ENCODE assay signal across 9 mouse cellular contexts in the genomic region with DNA sequence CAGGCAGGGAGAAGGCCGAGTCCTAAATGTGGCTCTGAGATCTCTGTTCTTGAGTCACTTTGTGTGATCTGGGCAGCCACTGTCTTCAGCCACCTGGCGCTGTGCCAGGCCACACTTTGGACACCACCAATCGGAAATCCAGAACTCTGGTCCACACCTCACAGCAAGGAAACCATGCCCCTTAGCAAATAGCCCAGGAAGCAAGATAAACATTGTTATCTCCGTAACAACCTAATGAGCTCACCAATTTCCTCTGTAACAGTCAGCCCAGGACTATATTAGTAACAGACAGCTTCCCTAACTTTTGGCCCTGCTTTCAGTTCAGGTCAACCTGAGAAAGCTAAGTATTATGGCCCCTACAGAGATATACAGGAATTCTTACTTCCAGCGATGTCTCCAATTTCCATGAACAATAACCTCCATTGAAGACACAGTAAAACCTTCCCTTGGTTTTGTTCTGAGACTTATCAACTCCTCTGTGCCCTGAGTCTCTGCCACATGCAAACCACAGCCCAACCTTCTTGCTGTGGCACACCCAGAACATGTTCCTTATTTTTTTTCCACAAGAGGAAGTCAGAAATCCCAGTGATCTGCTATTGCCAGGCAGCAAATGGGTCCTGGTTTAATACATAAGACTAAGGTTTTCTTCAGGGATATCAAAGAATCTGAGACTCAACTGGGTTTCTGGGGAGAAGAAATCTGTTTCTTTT. TPM values are rescaled to one million over a fixed set of nuclear protein-coding genes. Genes with fewer than 3 reads are reported as not detected.
DNase-seq lines count a peak whose midpoint lies in the region; ATAC-seq and TF ChIP-seq lines count a peak whose summit lies in the region.
"Had no signal": no experiment of that assay in that cellular context is flagged by ENCODE, and none has a peak within 500 bp of the region (broad histone marks: within the 10 kb centered on the region; RNA-seq: fewer than 3 reads in every experiment).

No protein-coding gene starts in this region.

- TF ChIP-seq POLR2A in liver, adult 2 months (IDR thresholded peaks at IDR 0.05; ENCODE audit: extremely low read depth, insufficient read depth, low read length) = no peak

- H3K4me1 ChIP-seq in liver, adult 2 months (ENCODE audit: control insufficient read depth, insufficient read depth, low read length) = peaks cover 17% of the 10 kb centered on the region
- H3K4me1 ChIP-seq in midbrain, embryonic 16.5 days (ENCODE audit: control insufficient read depth, insufficient read depth, low read length) = no peaks in the 10 kb centered on the region
- H3K4me1 ChIP-seq: forebrain, embryonic 13.5 days had no signal

- no peaks in the 10 kb centered on the region for H3K27me3 ChIP-seq in liver, adult 2 months (ENCODE audit: control insufficient read depth, insufficient read depth, low read length)
- H3K27me3 ChIP-seq in midbrain, embryonic 16.5 days (ENCODE audit: control insufficient read depth, insufficient read depth, low read depth, low read length) = no peaks in the 10 kb centered on the region
- H3K27me3 ChIP-seq: forebrain, embryonic 13.5 days had no signal

- no peak for TF ChIP-seq CTCF in liver, adult 2 months (IDR thresholded peaks at IDR 0.05; ENCODE audit: low read depth, low read length)

- 7% methylated on average over 5 of the region's 5 CpGs for WGBS in liver, adult 2 months
- 82% methylated on average over 5 of the region's 5 CpGs for WGBS in midbrain, embryonic 16.5 days

- no peak overlapping the region for H3K4me2 ChIP-seq in midbrain, embryonic 16.5 days (ENCODE audit: low read length)
- H3K4me2 ChIP-seq: forebrain, embryonic 13.5 days had no signal

- H3K9ac ChIP-seq in liver, adult 2 months (ENCODE audit: low read depth, low read length) = peak overlapping the region; percentile 55; the same call in 1 of the 2 replicates
- no peak overlapping the region for H3K9ac ChIP-seq in midbrain, embryonic 16.5 days (ENCODE audit: low read depth, low read length)
- H3K9ac ChIP-seq: forebrain, embryonic 13.5 days had no signal

- no peak overlapping the region for H3K4me3 ChIP-seq in liver, adult 2 months (ENCODE audit: insufficient read depth, low read depth, low read length)
- H3K4me3 ChIP-seq in midbrain, embryonic 16.5 days (ENCODE audit: low read depth, low read length) = no peak overlapping the region
- H3K4me3 ChIP-seq: forebrain, embryonic 13.5 days had no signal

- peaks cover 10% of the 10 kb centered on the region; the same call in 1 of the 2 replicates for H3K36me3 ChIP-seq in liver, adult 2 months (ENCODE audit: control insufficient read depth, insufficient read depth, low read length)
- H3K36me3 ChIP-seq in midbrain, embryonic 16.5 days (ENCODE audit: control insufficient read depth, insufficient read depth, low read length) = no peaks in the 10 kb centered on the region

- H3K27ac ChIP-seq in liver, adult 2 months (replicated peaks; ENCODE audit: insufficient read depth, low read depth, low read length) = peak overlapping the region; percentile 14
- H3K27ac ChIP-seq in midbrain, embryonic 16.5 days (ENCODE audit: low read length) = no peak overlapping the region
- H3K27ac ChIP-seq: forebrain, embryonic 13.5 days had no signal

- H3K9me3 ChIP-seq in midbrain, embryonic 16.5 days (replicated peaks; ENCODE audit: control insufficient read depth, low read length, poor library complexity, severe bottlenecking) = no peaks in the 10 kb centered on the region
- H3K9me3 ChIP-seq: forebrain, embryonic 13.5 days had no signal

- peak; percentile 51 to 61 for DNase-seq in kidney, postnatal 25 days
- no peak for DNase-seq in kidney, adult 8-10 months
- DNase-seq in heart, adult 18-20 months = peak; percentile 64 to 81
- peak; percentile 94 for DNase-seq in liver, adult 2 months (ENCODE audit: extremely low read depth, low read depth, low spot score)
- peak; percentile 68 for DNase-seq in skeletal muscle tissue, adult 2 months (ENCODE audit: low read depth, low spot score)
- DNase-seq in spleen, postnatal 10 days (ENCODE audit: low spot score in 2 of 2) = no peak
- DNase-seq in cerebellum, adult 18-20 months = no peak

- no peak for ATAC-seq in midbrain, embryonic 16.5 days

- H3K79me2 ChIP-seq in liver, adult 2 months (ENCODE audit: control insufficient read depth, insufficient read depth, low read length) = no peaks in the 10 kb centered on the region

RNA-seq across cellular contexts. Expression of a gene that starts 56.3 kb away (rescaled TPM):
- total RNA-seq in heart, adult 18-20 months (2021) = not detected
- total RNA-seq in liver, adult 2 months (2014; rRNA removed) = not detected in 2 replicates
- not detected in 2 replicates for polyA plus RNA-seq in liver, adult 2 months (2012; rRNA removed)
- not detected in 2 replicates for polyA plus RNA-seq in midbrain, embryonic 16.5 days (2015; fragmentation: Nextera tagmentation; extraction: Ambion mirVana)
- polyA plus RNA-seq: forebrain, embryonic 13.5 days had no signal

Comparison
In these comparisons a context has a peak if more than half of its experiments do, and no peak if none do; other contexts are left out.
1. DNase-seq: peak in kidney, postnatal 25 days (2 of 2), heart, adult 18-20 months (2 of 2), liver, adult 2 months (single experiment) and skeletal muscle tissue, adult 2 months (single experiment); none in kidney, adult 8-10 months (0 of 2), spleen, postnatal 10 days (0 of 2) and cerebellum, adult 18-20 months (0 of 2).